Mouse (Mus musculus) heart, embryonic 13.5 days (tissue): ENCODE data around the gene Slc35b1. TPM values are rescaled to one million over a fixed set of nuclear protein-coding genes. Genes with fewer than 3 reads are reported as not detected.

Experiments
- ATAC-seq: fragments of 200-750 bp; cut with Nextera tagmentation; 2 replicates; pipeline ENCODE4 v1.8.0; 2017; ENCODE audit warnings: moderate TSS enrichment; ENCODE audit not compliant: insufficient number of reproducible peaks, low FRiP score, low TSS enrichment; ENCODE audit errors: extremely low read depth
- H3K27ac ChIP-seq: fragments of 300-500 bp; sonication (generic); replicated peaks from 2 replicates; pipeline ENCODE4 v1.5.1; 2015; ENCODE audit warnings: moderate library complexity, mild to moderate bottlenecking, inconsistent platforms
- H3K27me3 ChIP-seq: fragments of 300-500 bp; sonication (generic); replicated peaks from 2 replicates; pipeline ENCODE4 v1.6.1; 2015; ENCODE audit warnings: mild to moderate bottlenecking, inconsistent platforms
- H3K36me3 ChIP-seq: fragments of 300-500 bp; sonication (generic); 2 replicates; pipeline ENCODE4 v1.6.1; 2015; ENCODE audit warnings: mild to moderate bottlenecking, inconsistent platforms
- H3K4me1 ChIP-seq: fragments of 300-500 bp; sonication (generic); 2 replicates; pipeline ENCODE4 v1.6.1; 2015; ENCODE audit warnings: inconsistent platforms
- H3K4me2 ChIP-seq: fragments of 300-500 bp; sonication (generic); 2 replicates; pipeline ENCODE4 v1.6.1; 2015; ENCODE audit warnings: inconsistent platforms, mild to moderate bottlenecking, moderate library complexity
- H3K4me3 ChIP-seq: fragments of 300-500 bp; sonication (generic); 2 replicates; pipeline ENCODE4 v1.5.1; 2015; ENCODE audit warnings: moderate library complexity, mild to moderate bottlenecking, inconsistent platforms
- H3K9ac ChIP-seq: fragments of 300-500 bp; sonication (generic); 2 replicates; pipeline ENCODE4 v1.6.1; 2015; ENCODE audit warnings: inconsistent platforms, mild to moderate bottlenecking, moderate library complexity
- H3K9me3 ChIP-seq: fragments of 300-500 bp; sonication (generic); 2 replicates; pipeline ENCODE4 v1.6.1; 2016; ENCODE audit warnings: inconsistent platforms
- WGBS: fragments of 180-500 bp; shearing (Covaris S2); methylation state at CpG from one replicate; pipeline ENCODE4 v1.1.7; 2015; ENCODE audit warnings: mixed read lengths; 5-methylcytosine and 5-hydroxymethylcytosine counted together
- polyA plus RNA-seq: library from polyadenylated mRNA; unstranded; fragments of >200 nt; fragmentation: Nextera tagmentation; extraction: Ambion mirVana; gene quantifications from 2 replicates; pipeline ENCODE4 v1.2.1, GENCODE M21; 2015

Slc35b1 gene
- 77.2 and 78.4 TPM in 2 replicates for polyA plus RNA-seq

DNA sequence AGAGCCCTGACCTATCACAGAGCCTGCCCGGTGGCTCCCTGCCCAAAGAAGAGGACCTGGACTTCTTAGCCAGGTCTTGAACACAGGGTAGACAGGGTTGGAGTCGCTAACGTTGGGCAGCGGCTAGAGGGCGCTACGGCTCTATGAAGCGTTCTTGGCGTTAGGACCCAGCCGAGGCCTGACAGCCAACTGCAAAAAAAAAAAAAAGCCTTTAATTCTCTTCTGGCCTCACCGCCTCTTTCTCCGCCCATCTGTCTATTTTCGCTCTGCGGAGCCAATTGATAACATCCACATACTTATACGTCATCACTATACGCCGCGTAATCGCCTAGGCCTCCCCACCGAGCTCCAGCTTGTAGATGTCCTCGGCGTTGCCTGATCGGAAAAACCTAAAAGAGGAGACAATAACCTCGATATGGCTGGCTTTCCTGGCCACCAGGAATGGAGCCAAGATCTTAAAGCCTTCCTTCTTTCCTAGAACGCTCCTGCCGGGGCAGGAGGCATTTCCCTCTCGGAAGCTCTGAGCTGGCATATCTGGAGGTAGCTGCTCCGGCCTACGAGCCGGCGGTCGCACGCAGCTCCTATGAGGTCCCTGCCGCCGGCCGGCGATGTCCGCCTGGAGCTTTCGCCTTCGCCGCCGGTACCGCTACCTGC lies at the start of gene Slc35b1:
TSS of gene Slc35b1 (plus strand) at position 374 of the 654 bp plus-strand sequence.
- Histone ChIP-seq H3K4me2 (peak within 1 kb of the TSS; percentile 79), H3K36me3 (peaks cover 44% of the 10 kb centered on the region)
- WGBS, result under 1% methylated on average over 42 of the region's 42 CpGs

DNA sequence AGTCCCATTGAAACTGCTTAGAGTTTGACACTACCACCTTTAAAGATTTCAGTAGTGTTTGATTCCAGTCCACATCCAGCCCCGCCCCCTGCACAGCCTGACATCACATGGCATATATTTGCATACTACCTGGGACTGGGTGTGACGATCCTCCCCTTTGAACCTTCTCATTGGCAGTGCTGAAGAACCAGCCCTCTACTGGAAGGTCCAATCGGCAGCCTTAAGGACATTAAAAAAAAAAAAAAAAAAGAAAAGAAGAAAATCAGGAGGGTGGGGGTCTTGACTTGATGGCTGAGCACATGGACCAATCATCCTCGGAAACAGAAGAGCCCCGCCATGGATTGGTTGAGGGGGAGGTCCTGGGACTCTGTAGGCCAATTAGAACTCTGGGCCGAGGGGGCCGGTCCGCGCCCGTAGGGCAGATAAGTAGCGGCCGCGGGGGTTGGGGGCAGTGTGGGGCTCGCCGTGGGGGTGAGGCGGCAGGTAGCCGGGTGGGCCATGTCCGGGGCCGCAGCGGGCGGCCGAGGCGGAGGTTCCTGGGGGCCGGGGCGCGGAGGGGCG lies 47.8 kb upstream of the Slc35b1 start, which contains the start of gene Fam117a:
TSS of gene Fam117a (plus strand) at position 451 of the 561 bp plus-strand sequence.
- Histone ChIP-seq H3K27me3 (no peaks in the 10 kb centered on the region), H3K4me1 (peaks cover 40% of the 10 kb centered on the region), H3K9me3 (no peaks in the 10 kb centered on the region), H3K9ac (peak within 1 kb of the TSS; percentile 94), H3K27ac (peak within 1 kb of the TSS; percentile 74), H3K4me2 (peak within 1 kb of the TSS; percentile 97), H3K4me3 (peak within 1 kb of the TSS; percentile 95), H3K36me3 (no peaks in the 10 kb centered on the region)
- peak; percentile 91 for ATAC-seq
- WGBS, result under 1% methylated on average over 16 of the region's 27 CpGs

More for the DNA sequence above, at the start of gene Slc35b1:
- H3K9me3 ChIP-seq, result no peaks in the 10 kb centered on the region
- H3K4me1 ChIP-seq, result peaks cover 24% of the 10 kb centered on the region
- H3K27ac ChIP-seq, result peak within 1 kb of the TSS; percentile 89
- H3K9ac ChIP-seq, result peak within 1 kb of the TSS; percentile 92
- peak; percentile 85 for ATAC-seq
- no peaks in the 10 kb centered on the region for H3K27me3 ChIP-seq
- peak within 1 kb of the TSS; percentile 74 for H3K4me3 ChIP-seq

DNA sequence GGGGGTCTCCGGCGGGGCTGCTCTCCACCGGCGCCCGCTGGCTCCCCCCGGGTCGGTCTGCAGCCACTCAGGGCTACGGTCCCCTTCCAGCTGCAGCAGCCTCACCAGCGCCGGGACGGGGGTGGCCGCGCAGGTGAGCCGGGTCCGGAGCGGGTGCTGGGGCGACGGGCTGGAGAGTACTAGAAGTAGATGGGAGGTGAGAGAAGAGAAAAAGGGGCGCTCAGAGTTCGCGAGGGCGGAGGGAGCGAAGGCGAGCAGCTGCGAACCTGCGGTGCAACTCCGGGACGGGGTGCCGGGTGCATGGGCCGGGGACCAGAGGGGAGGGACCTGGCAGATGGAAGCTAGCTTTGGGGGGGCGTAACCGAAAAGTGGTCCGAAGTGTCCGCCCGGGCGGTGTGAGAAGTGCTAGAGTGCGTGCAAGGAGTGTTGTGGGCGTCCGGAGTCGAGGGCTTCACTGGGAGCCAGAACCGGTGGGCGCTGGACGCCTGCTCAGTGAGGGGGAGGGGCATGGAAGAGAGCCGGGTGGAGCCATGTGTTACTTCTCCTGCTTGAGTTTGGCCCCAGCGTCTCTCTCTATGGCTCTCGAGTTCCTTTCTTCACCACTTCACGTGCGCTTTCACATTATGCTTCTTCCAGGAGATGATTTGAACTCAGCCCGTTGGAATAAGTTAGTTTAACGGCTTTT lies 47.2 kb upstream of the Slc35b1 start:
- ATAC-seq, result peak; percentile 58
- peak overlapping the region; percentile 97 for H3K4me2 ChIP-seq
- peak overlapping the region; percentile 95 for H3K4me3 ChIP-seq
- H3K27me3 ChIP-seq, result no peaks in the 10 kb centered on the region
- under 1% methylated on average over 47 of the region's 50 CpGs for WGBS
- peaks cover 40% of the 10 kb centered on the region for H3K4me1 ChIP-seq
- H3K9ac ChIP-seq, result peak overlapping the region; percentile 94
- H3K27ac ChIP-seq, result peak overlapping the region; percentile 74
- no peaks in the 10 kb centered on the region for H3K9me3 ChIP-seq
- H3K36me3 ChIP-seq, result no peaks in the 10 kb centered on the region

DNA sequence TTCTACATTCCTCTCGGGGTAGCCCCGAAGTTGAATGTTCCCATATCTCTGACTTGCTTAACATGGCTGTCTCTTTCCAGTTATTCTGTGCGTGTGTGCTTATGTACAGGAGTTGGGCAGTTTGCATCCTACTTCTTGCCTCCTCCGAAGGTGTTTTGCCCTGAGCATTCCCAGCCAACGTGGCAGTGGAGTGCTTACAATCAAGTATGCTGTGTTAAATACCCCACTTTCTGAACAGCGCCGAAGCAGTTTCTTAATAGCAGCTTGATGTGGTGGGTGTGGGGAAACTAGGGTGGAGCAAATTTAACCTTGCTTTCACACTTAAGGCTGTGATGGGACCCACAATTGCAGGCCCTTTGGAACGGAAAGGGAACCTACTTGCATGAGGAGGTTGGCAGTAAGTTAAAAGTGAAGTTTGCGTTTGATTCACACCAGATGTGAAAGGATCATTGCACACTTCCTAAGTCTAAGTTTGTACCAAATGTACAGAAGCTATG lies 46.6 kb upstream of the Slc35b1 start:
- H3K27ac ChIP-seq, result peak overlapping the region; percentile 70
- WGBS, result 26% methylated on average over 9 of the region's 9 CpGs
- H3K36me3 ChIP-seq, result no peaks in the 10 kb centered on the region
- H3K9me3 ChIP-seq, result no peaks in the 10 kb centered on the region
- peak overlapping the region; percentile 95 for H3K4me3 ChIP-seq
- peak overlapping the region; percentile 94 for H3K9ac ChIP-seq
- no peak for ATAC-seq
- H3K4me1 ChIP-seq, result peaks cover 41% of the 10 kb centered on the region
- H3K4me2 ChIP-seq, result peak overlapping the region; percentile 97
- no peaks in the 10 kb centered on the region for H3K27me3 ChIP-seq

DNA sequence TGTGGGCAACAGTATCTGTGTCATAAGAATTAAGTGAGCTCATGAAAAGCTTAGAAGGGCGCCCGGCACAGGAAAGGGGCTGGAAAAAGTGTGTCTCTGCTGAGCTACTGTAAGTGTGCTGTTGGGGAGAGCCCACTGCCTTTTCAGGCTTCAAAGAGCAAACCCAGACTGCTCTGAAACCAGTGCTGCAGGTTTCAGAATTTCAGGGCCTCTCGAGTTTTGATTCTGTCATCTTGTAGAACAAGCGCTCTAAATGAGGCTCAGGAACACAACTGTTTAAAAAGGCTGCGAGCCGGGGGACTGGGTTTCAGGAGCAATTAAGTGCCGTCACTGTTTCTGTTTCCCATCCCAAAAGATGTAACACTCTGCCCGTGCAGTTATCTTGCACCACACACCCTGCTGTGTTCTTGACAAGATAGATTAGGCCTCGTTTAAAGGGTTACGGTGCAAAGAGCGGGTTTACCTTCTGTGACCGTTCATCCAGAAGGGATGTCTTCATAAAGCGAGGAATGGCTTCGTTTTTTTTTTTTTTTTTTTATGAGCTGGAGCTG lies 44.9 kb upstream of the Slc35b1 start:
- Histone ChIP-seq H3K36me3 (no peaks in the 10 kb centered on the region), H3K27ac (peak overlapping the region; percentile 70)
- ATAC-seq, result no peak

DNA sequence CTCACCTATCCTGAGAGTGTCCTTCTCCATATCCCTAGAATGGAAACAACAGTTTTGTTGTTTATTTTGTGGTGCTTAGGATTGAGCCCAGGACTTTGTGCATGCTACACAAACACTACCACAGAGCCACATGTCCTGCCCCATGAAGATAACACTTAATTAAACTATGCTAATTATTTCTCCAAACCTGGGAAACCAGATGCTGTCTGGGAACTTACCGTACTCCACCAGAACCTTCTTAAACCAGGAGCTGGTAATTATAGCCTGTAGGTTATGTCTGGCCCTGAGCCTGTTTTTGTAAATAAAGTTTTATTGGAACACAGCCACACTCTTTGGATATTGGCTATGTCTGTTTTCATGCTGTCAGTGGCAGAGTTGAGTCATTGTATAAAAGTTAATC lies 44.2 kb upstream of the Slc35b1 start:
- H3K36me3 ChIP-seq, result no peaks in the 10 kb centered on the region
- H3K27ac ChIP-seq, result peak overlapping the region; percentile 70; the same call in 1 of the 2 replicates
- peak overlapping the region; percentile 95 for H3K4me3 ChIP-seq
- no peaks in the 10 kb centered on the region for H3K9me3 ChIP-seq
- H3K9ac ChIP-seq, result peak overlapping the region; percentile 94
- ATAC-seq, result no peak
- peak overlapping the region; percentile 97 for H3K4me2 ChIP-seq
- H3K4me1 ChIP-seq, result peaks cover 48% of the 10 kb centered on the region
- WGBS, result 75% methylated on average over 1 of the region's 1 CpGs
- H3K27me3 ChIP-seq, result no peaks in the 10 kb centered on the region

More for the DNA sequence above, 44.9 kb upstream of the Slc35b1 start:
- peak overlapping the region; percentile 94 for H3K9ac ChIP-seq
- peaks cover 47% of the 10 kb centered on the region for H3K4me1 ChIP-seq
- peak overlapping the region; percentile 97 for H3K4me2 ChIP-seq
- H3K27me3 ChIP-seq, result no peaks in the 10 kb centered on the region
- 12% methylated on average over 14 of the region's 14 CpGs for WGBS
- no peaks in the 10 kb centered on the region for H3K9me3 ChIP-seq
- peak overlapping the region; percentile 95 for H3K4me3 ChIP-seq

DNA sequence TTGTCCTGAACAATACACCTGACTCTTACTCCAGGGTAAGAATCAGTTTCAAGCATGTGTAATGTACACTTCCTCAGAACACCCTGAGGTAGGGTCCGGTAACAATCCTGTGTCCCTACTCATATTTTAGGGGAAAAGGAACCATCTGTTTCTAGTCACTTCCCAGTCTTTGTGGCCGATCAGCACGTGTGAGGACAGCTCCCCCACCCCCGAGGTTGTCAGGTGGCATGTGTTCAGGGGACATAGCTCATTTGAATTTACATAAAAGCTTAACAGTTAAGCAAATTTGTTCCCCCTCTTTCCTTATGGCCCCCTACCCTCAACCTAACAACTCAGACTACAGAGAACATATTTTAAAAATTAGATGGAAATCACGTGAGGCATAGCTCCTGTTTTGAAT lies 43.8 kb upstream of the Slc35b1 start:
- Histone ChIP-seq H3K9me3 (no peaks in the 10 kb centered on the region), H3K36me3 (no peaks in the 10 kb centered on the region), H3K4me2 (peak overlapping the region; percentile 97), H3K9ac (peak overlapping the region; percentile 94; the same call in 1 of the 2 replicates), H3K4me3 (peak overlapping the region; percentile 95), H3K27me3 (no peaks in the 10 kb centered on the region), H3K4me1 (peaks cover 52% of the 10 kb centered on the region), H3K27ac (no peak overlapping the region)
- ATAC-seq, result no peak
- WGBS, result 58% methylated on average over 5 of the region's 5 CpGs

DNA sequence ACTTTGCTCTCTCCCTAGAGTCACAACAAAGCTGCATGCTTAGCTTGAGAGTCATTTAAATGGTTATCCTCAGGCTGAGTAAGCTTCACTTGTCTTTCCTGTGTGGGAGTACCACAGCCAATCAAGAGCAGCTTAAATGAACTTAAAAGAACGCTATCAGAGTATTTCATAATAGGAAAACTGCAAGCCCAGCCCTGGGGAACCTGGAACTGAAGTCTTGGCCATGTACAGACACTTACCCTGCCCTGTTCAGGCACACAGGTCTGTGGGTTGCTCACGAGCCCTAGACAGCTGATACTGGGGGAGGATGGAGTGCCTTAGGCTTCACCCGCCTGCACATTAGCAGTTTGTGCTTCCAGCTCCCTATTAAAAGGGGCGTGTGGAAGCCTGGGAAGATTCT lies 41.3 kb upstream of the Slc35b1 start:
- H3K4me1 ChIP-seq, result peaks cover 39% of the 10 kb centered on the region
- H3K4me3 ChIP-seq, result peak overlapping the region; percentile 95
- H3K4me2 ChIP-seq, result peak overlapping the region; percentile 97
- WGBS, result 71% methylated on average over 4 of the region's 4 CpGs
- H3K27ac ChIP-seq, result no peak overlapping the region
- H3K36me3 ChIP-seq, result peaks cover 14% of the 10 kb centered on the region
- H3K9ac ChIP-seq, result no peak overlapping the region; the same call in 1 of the 2 replicates
- no peaks in the 10 kb centered on the region for H3K27me3 ChIP-seq
- H3K9me3 ChIP-seq, result no peaks in the 10 kb centered on the region
- no peak for ATAC-seq

DNA sequence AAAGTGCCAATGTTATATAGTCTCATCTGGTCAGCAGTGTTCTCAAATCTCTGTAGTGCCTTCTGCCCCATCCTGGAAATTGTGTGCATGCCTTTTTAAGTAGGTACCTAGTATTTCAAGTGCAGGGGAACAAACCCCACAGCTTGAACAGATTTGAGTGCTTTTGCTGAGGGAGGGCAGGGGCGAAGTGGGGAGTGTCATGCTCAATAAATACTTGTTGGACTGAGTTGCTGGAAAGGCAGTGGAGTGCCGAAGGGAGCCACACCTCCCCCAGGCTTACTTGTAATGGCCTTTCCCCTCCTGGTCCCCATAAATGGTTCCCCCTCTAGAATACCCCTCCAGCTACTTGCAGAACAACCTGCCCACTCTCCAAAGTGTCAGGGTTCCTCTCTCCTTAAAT lies 40.3 kb upstream of the Slc35b1 start:
- H3K4me3 ChIP-seq, result peak overlapping the region; percentile 95; the same call in 1 of the 2 replicates
- no peaks in the 10 kb centered on the region for H3K27me3 ChIP-seq
- H3K9ac ChIP-seq, result no peak overlapping the region
- H3K27ac ChIP-seq, result no peak overlapping the region
- H3K4me1 ChIP-seq, result peaks cover 29% of the 10 kb centered on the region
- 57% methylated on average over 2 of the region's 2 CpGs for WGBS
- peak overlapping the region; percentile 97 for H3K4me2 ChIP-seq
- no peaks in the 10 kb centered on the region for H3K9me3 ChIP-seq
- no peak for ATAC-seq
- peaks cover 24% of the 10 kb centered on the region for H3K36me3 ChIP-seq

DNA sequence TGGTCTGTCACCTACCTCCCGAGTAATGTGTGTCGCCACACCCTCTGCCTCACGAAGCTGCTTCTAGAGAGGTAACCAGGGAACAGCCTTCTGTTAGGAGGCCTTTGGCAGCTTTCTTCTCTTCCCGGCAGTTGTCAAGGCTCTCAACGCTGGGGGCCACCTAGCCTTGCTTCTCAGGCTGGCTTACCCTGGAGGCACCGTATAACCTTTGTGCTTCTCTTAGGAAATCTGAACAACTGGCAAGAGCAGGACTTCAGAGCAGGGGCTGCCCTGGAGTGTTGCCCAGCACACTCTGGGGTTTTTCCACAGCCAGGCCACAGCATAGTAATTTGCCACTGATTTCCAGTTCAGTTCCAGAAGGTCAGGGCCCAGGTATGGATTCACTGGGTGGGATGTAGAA lies 34.2 kb upstream of the Slc35b1 start:
- WGBS, result 62% methylated on average over 6 of the region's 6 CpGs
- H3K9ac ChIP-seq, result no peak overlapping the region; the same call in 1 of the 2 replicates
- H3K9me3 ChIP-seq, result no peaks in the 10 kb centered on the region
- no peak overlapping the region for H3K4me3 ChIP-seq
- peak overlapping the region; percentile 8; the same call in 1 of the 2 replicates for H3K4me2 ChIP-seq
- H3K27me3 ChIP-seq, result no peaks in the 10 kb centered on the region
- H3K27ac ChIP-seq, result no peak overlapping the region
- no peak for ATAC-seq
- H3K4me1 ChIP-seq, result peaks cover 17% of the 10 kb centered on the region
- peaks cover 25% of the 10 kb centered on the region for H3K36me3 ChIP-seq

DNA sequence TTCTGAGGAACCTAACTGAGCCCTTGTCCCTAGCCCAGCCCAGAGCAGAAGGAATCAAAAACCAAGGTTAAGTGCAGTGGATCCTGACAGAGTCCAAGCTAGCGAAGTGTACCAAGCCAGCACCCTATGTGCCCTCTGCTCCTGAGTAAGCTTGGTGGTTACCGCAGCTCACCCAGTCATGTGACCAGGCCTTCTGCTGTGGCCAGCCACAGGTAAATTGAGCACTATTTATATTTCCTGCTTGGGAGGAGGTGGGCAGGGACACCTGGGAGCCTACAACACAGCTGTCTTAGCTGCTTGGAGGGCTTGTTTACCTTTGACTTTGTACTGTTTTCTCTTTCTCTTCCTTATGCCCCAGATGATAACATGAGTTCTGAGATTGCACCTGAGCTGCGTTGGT lies 33.5 kb upstream of the Slc35b1 start:
- Histone ChIP-seq H3K36me3 (peaks cover 25% of the 10 kb centered on the region), H3K4me1 (peaks cover 21% of the 10 kb centered on the region), H3K27me3 (no peaks in the 10 kb centered on the region), H3K4me2 (peak overlapping the region; percentile 9; the same call in 1 of the 2 replicates), H3K9me3 (no peaks in the 10 kb centered on the region), H3K27ac (no peak overlapping the region), H3K9ac (0 out of 2 replicates have a peak overlapping the region, but pooled peaks have one; percentile 3), H3K4me3 (no peak overlapping the region)
- no peak for ATAC-seq
- WGBS, result 84% methylated on average over 3 of the region's 3 CpGs
